Mouse (Mus musculus): ENCODE data around the gene Arhgap15.
A peak's percentile ranks its signal among the peaks of the same experiment; 100 is the strongest.

Arhgap15 gene

DNA sequence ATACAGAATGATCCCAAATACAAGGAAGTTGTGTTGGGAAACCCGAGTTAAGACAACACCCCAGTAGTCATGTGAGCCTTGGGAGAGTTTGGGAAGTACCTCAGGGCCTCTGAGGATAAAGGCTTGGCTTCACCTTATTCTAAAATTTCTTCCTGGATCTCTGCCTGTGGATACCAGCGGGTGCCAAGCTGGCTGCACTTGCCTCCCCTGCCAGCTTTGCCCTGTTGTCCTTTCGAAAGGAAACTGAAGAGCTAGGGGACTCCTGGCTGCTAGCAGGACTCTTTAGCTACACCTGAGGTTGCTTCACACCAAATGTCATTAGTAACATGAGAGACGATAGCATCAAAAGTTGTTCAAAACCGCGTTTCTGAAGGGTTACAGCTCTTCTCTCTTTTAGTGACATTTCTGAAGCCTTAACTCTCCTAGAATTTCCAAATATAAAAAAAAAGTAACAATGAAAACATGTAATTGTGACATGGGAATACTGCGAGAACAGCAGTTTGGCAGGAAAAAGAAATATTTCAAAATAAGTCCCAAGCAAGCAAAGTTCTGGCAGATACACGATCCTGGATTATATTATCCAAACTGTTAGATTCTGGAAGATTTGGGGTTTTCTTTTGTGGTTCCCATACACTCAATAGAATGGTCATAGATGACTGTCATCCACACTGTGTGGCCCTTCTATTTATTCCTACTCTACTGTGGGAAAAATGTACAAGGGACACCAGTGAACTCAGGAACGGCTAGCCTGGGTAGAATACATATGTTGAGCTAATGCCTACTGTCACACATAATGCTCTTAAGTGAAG is 364.6 kb downstream of the Arhgap15 start:
- no peak for DNase-seq

DNA sequence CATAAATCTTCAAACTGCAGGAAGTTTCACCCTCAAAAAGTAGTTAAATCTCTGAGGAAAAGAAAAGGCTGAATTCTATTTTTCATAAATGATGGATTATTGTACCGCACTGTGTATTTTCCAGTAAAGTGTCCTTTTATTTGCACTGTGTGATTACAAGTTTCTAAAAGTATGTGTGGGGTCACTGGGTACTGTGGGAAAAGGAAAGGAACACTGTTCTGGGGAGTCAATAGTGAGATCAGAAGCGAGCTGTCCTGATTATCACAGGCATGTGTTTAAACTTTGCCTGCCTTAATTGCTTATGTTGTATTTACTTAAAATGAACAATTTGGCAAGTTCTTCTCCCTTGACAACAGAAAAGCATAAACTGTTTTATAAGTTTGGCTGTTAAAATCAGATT is 365.7 kb downstream of the Arhgap15 start:
- no peak for DNase-seq

DNA sequence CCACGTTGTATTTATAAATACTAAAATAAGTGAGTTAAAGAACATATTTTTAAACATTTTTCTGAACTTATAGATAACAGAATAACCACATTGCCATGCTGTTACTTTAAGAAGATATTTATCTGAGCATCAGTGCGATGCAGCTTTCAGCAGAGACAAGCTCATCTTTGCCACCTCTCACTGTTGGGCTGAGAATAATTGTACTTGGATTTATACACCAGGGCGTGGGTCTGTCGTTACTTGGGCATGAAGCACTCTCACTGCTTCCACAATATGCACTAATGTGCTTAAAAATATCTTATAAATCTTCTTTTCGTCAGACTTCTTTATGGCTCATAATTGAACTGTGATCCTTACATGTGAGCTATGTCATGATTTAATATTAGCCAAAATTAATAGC is 372.5 kb downstream of the Arhgap15 start:
- no peak for DNase-seq

DNA sequence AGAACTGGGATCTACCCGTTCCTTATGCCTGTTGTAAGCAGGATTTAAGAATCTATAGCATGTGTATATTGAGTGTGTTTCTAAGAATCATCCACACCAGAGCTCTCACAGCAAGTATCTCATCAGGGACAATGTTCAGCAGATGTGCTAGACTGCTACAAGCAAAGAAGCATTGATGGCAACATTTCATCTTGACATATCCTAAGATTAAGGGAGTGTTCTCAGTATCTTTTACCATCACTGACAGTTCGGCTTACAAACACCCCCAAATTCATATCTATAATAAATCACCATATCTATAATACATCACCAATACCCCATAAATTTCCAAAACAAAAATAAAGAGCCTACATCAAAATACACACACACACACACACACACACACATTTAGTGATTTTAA is 374.6 kb downstream of the Arhgap15 start:
- DNase-seq: no peak

DNA sequence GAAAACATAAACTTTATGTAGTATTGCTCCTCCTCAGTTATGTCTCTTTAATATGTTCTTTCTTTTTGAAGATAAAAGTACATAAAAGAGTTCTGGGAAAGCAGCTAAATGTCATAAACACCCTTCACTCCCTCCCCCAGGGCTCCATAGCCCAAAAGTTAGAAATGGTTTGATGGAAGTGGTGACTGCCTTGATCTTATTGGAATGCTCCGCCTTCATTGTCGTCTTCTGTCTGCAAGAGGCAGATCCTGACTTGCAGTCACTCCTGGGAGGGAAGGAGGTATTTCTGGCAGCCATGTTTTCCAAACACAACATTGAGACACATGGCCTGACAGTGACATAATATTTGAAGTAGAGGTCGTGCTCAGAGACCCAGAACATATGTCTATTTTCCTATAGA is 375.5 kb downstream of the Arhgap15 start:
- no peak for DNase-seq

DNA sequence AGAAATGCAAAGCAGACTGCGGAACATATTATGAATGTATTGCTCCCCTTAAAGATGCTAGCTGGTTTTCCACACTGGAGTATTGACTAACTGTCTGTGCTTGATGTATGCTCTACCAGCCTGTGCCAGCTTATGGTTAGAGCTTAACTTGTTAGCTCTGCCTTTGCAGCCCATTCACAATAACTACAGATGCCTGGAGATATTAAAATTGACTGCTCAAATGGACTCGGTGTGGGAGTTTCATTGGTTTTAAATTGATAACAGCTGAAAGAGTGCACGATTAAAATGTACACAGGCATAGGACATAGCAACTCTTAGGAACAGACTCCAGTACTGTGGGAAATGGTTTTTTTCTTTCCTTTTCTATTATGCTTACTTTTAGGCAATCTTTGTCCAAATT is 376.1 kb downstream of the Arhgap15 start:
- no peak for DNase-seq

DNA sequence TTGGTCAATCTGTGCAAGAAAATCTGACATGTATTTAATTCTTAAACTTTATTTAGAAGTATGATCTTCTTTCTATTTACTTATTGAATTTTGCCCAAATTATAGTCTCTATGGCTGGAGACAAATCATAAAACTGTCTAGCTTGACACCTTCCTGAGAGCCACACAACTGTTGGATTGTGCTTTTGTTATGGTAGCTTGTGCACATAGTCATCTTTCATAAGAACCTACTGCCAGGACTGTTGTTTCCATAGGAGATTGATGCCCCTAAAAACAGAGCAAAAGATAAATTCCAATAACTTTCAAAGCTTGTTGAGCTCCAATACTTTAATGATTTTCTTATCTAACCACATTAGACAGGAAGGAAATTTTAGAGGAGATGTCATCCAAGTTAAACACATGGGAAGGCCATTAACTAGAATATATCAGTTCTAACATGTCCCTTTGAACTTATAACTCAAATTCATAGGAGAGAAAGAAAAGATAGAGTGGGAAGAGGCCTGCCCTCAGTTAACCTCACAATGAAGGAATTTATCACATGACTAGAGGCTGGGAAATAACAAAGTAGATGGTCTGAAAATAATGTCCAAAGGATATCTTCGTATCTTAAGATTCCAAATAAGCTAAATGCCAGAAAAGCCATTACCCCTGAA is 377.5 kb downstream of the Arhgap15 start:
- no peak for DNase-seq

DNA sequence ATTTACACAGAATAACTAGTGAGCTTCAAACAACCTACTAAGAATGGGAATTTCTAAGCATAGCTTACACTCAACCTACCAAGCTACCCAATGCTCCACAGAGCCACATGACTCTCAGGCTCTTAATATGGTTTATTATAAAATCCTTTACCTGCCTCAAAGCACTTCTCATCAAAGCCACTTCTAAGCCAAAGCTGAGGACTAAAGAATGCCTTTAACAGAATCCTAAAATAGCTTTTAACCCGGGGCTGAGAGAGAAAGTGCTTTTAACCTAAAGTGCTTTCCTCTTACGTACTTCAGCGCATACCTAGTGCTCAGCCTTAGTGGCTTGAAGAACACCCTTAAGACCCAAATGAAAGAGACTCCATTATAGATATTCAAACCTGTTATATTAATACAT is 380.9 kb downstream of the Arhgap15 start:
- no peak for DNase-seq

DNA sequence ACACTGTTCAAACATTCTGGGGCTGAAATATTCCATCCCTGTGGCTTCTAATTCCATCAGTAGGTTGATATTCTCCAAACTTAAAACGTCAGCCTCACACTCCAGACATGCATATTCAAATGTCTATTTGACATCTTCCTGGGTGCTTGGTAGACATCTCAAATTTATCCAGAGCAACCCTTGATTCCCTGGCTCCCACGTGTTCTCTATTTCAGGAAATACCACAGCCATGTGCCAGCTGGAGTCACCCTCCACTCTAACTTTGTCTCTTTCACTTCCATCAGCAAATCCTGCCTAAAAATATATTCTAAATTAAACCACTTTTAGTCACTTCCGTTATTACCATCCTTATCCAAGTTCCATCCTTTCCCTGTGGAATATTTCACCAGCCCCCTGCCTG is 382.6 kb downstream of the Arhgap15 start:
- no peak for DNase-seq

DNA sequence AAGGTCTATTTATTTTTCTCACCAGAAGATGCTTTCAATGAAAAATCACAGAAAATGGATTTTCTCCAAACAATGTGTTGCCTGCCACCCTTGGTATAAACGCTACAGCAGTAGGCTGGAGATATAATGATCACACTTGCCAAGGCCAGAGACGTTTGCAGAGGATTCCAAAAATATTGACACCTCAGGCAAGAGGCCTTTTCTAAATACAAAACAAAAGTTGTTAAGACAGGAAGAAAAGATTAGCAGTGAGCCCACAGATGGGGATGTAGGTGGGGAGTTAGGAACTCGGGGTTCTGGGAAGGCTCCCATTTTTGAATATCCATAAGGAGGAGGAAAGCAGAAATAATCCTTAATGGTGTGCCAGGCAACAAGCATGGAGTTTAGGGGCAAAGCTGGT is 386.2 kb downstream of the Arhgap15 start:
- DNase-seq: no peak

DNA sequence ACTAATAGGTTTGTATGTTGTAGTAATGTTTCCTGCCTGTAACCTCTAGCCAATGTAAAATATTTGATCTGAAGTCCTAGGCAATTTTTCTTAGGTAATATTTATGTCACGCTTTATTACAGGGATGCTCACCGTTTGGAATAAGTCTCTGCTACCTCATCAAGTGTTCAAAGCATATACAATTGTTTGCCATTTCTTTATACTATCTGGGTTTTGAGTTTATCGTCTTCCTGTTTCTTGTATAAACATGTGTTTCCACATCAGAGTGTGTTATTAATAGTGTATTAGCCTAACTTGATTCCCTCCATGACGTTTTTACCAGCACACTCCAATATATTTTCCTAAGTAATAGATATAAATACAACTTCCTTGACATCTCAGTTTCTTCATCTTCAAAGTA is 391.8 kb downstream of the Arhgap15 start:
- DNase-seq: no peak

DNA sequence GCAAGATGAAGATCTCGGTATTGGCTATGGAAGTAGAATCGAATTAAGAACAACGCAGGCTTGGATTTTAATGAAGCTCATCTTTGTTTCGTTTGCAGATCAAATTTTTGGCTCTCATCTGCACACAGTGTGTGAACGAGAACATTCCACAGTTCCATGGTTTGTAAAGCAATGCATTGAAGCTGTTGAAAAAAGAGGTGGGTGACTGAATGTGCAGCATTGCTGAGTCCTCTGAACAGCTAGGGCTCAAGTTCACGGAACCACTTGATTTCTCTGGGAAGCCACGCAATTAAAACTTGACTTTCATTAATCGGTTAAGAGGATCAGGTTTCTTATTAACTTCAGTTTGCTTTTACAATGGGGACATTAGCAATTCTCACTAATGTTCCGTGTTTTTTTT is 393.5 kb downstream of the Arhgap15 start:
- DNase-seq: no peak

DNA sequence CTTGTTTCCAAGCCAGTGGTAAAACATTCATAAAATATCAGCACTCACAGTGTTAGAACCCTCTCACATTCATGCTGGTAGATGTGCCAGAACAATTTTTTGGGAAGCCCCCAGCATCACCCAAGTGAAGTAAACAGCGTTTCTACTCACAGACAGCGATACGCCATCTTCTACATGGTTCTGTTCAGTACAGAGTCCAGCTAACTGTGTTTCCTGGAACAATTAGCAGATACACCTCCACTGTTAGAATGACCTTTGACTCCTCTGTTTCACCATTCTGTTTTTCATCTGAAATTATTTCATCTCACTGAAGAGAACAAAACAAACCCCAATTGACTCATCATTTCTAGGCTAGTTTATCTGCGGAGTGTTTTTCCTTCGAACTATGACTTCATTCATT is 394.0 kb downstream of the Arhgap15 start:
- no peak for DNase-seq

DNA sequence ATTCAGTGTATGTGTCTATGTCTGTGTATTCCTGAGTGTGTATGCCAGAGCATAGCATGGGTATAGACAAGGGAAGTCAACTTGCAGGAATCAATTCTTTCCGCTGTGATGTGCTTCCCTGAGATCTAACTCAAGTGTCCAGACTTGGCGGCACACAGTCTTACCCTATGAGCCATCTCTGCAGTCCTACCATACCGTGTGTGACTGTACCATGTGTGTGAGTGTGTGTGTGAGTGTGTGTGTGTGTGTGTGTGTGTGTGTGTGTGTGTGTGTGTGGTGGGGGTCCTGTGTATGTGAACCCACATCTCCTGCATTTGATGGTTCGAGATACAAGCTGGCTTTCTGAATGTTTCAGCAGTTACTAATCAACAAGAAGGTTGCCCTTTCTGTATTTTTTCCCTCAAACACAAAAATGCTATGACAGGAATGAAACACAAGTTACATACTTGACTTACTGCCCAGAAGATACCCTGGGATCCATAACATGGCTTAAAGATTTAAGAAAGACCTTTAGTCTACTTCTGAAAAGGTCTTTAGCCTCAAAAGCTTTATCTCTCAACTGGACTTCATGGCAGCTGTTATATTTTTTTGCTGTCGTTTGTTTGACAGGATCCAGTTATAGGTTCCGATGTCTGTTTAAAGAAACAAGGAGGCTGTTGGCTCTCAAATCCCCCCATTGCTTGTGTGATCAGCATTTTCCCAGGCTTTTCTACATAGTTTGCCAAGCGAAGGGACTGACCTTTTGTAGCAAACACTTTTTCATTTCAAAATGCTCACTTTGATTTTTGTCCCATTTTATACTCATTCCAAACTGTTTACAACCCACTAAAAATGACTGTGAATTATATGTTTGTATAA is 397.7 kb downstream of the Arhgap15 start:
- DNase-seq: peak; percentile 19 to 21

DNA sequence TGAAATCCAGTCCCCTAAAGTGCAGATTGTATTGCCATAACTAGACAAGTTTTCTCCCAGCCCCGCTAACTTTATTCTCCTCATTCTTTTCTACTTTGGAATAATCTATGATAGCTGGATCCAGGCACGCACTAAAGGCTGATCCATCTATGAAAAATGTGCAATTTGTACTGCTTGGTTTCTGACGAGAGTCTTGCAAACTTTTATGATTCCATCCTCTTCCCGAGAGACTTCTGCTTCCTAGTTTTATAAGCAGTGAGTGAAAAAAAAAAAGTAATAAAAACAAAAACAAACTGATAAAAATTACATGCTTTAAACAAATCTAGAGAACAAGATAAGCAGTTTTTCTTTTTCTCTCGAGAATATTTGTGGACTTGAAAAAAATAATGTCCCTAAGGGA is 398.9 kb downstream of the Arhgap15 start:
- no peak for DNase-seq

DNA sequence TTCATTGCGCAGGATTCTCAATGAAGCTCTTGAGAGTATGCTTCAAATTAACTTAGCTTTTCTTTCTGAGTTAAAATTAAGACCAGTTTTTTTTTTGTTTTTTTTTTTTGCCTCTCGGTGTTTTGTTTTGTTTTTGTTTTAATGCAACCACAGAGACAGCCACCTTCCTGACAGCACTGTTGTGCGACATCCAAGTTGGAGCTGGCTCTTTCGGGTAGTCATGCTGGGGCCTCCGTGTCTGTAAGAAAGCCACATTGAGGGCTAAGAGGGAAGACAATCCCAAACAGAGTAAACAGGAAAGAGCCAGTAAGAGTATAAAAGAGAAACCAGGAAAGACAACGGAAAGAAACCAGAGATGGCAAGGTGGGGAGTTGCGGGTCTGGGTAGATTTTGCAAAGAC is 399.3 kb downstream of the Arhgap15 start:
- peak in 1 of 2 experiments; percentile 30 for DNase-seq

DNA sequence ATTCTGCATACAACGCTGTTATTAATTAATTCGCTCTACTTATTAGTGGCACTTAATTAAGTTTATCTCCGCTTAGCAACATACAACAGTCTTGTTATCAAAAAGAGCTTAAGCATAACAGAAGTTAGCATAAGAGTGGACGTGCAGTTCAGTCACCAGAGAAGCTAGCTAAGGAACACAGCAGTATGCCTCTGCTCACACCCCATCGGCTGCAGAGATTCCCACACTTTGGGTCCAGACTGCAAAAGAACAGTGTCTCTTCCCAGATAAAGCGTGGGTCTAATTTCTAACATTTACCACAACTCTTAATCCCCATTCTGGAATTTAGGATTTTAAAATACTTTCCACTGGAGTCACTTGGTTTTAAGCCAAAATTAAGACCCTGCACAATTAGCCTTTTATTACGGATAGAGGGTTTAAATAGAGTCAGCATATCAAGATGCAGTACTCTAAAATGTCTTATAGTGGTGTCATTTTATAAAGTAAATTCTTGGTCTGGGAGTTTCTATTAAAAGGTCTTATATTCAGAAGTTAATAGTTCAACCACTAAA is 400.0 kb downstream of the Arhgap15 start:
- DNase-seq: peak; percentile 7 to 25

DNA sequence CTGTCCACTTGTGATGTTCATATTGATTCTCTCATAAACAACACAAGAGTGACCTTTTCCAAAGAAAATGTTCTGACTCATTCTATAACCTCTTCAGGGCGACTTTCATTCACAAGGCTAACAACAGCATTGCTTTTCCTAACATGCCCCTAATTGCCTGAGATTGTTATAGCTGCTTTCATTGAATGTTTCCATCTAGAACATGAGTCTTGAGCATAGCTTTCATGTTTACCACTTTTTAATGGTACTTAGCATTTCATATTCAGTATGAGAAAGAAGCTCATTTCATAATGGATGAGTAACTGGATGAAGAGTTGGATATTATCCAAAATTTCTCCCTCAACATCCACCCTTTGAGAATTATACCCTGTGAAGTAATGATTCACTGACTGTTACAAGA is 403.7 kb downstream of the Arhgap15 start:
- DNase-seq: no peak

DNA sequence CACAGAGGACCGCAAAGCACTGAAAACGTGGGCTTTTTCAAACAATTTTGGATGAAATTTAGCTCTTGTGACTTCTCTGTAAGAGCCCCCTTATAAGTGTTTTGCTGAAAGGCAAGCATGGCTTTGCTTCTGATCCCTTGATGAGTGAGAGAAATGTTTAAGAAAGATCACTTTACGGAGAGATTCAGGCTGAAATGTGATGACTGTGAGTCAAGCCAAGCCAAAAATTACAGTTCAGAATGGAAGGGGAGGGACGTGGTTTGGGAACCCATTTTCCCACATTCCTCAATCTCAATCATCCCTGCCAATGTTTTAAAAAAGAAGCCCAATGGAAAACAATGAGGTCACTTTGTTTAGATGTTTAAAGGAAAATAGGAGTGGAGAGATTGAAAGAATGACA is 411.7 kb downstream of the Arhgap15 start:
- no peak for DNase-seq

DNA sequence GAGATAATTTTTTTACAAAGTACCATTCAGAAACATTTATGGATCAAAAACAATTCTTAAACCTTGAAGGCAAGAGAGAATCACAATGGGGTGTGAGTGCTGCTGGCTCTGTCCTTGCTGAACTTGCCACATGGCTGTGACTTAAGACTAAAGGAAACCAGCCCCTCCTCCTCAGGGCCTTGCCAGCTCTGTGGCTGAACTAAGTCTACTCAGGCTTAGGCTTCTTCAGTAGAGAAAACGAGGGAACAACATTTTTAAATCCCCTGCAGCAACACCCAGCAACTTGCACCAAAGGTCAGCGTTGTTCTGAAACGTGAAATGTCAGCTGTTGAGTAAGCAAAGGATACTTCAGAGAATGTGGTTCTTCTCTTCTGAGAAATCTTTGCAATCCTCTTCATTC is 417.2 kb downstream of the Arhgap15 start:
- DNase-seq: peak; percentile 9 to 39

DNA sequence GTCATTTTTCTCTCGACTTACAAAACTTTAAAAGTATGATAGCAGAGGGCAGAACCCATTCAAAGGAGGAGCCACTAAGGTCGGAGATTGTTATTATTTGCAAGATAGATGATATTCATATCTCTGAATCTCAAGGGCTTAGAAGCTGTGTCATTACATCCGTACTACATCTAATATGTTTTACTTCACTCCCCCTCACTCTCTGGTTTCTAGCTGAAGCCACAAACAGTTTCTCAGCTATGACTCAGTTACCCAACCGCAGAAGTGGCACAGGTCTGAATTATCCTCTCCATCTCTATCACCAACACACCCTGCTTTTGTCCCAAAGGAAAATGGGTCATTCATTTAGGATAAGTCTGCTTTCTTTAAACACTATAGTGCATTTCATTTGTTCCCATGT is 418.1 kb downstream of the Arhgap15 start:
- no peak for DNase-seq

DNA sequence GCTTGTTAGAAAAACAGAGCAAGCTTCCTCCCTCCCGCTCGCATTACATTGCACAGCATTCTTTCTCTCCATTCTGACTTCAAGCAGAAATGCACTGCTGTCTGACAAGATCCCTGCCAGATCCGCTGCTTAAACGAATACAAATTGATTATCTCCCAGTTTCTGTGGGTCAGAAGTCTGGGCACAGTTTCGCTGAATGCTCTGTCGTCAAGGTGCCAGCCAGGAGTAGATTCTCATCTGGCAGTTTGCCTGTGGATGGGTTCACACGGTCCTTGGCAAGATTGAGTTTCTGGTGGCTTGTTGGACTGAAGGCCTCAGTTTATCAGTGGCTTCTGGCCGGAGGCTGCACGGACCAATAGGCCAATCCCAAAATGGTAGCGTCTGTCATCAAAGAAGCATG is 435.9 kb downstream of the Arhgap15 start:
- peak in 1 of 2 experiments; percentile 16 for DNase-seq

DNA sequence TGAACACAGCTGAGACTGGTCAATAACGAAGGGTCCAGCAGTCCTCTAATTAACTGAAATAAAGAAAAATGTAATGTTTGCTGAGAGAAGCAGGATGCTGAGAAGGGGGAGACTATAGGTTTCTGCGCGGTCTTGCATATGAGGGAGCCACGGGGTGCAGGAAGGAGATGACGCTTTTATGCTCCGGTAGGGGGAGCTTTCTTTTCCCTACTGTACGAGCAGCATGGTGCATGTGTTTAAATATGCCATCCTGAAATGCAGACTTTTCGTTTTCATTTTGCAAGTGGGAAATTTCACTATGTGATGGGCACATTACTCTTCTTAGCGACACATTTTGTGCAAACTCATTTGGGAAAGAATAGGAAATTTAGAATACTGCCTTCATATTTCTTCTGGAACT is 442.1 kb downstream of the Arhgap15 start:
- DNase-seq: no peak

All from lung, postnatal 4 days (tissue).